Mouse (Mus musculus): ENCODE results near the gene 1700001C02Rik. TPM values are rescaled to one million over a fixed set of nuclear protein-coding genes. Genes with fewer than 3 reads are reported as not detected.

The 1700001C02Rik gene
- polyA plus RNA-seq, 1 experiment from 2014 or later: not detected

DNA sequence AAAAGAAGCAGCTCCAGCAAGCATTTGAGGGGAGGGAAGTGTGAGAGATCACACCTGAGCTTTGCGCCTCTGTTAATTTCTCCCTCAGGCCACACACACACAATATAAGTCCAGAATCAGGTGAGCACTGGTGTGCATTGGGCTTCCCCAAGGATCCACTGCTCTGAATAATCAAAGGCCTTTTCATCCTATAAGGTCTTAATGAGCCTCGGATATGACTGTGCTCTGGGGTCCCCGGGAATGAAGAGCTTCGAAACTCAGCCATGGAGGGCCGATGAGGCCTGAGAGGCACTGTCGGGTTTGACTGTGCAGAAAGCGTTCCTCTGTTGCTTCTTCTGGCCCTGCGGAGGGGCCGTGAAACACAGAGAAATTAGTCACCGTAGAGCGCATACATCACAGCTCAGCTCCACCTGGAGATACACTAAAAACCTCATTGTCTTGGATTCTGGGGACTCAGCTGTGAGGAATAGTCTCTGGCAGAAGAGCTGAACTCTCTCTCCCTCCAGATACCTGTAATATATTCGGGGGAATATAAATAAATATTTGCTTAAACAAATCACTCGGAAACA lies 21.4 kb upstream of the 1700001C02Rik start:
- no peak for DNase-seq (ENCODE audit: low spot score)
- Histone ChIP-seq H3K4me1 (ENCODE audit: control insufficient read depth, insufficient read depth, low read length) (no peaks in the 10 kb centered on the region), H3K36me3 (replicated peaks; ENCODE audit: control insufficient read depth, insufficient read depth, low read depth, low read length) (no peaks in the 10 kb centered on the region), H3K9me3 (replicated peaks; ENCODE audit: control insufficient read depth, low read length) (no peaks in the 10 kb centered on the region), H3K27me3 (ENCODE audit: control insufficient read depth, insufficient read depth, low read length) (no peaks in the 10 kb centered on the region), H3K9ac (replicated peaks; ENCODE audit: low read length) (no peak overlapping the region), H3K4me2 (ENCODE audit: low read depth, low read length) (no peak overlapping the region), H3K27ac (replicated peaks; ENCODE audit: low read depth, low read length) (no peak overlapping the region), H3K4me3 (ENCODE audit: low read depth, low read length) (no peak overlapping the region)
- WGBS: 87% methylated on average over 13 of the region's 13 CpGs
- no peak for ATAC-seq (replicated peaks; ENCODE audit: insufficient number of reproducible peaks, low FRiP score, low TSS enrichment, low read depth)

GRCm38 (mm10) chr5:30456056-30456455 lies 9.8 kb upstream of the 1700001C02Rik start:
- no peak overlapping the region for H3K9ac ChIP-seq (replicated peaks; ENCODE audit: low read length)
- no peak overlapping the region for H3K27ac ChIP-seq (replicated peaks; ENCODE audit: low read depth, low read length)
- no peak overlapping the region for H3K4me2 ChIP-seq (ENCODE audit: low read depth, low read length)
- no peaks in the 10 kb centered on the region for H3K9me3 ChIP-seq (replicated peaks; ENCODE audit: control insufficient read depth, low read length)
- ATAC-seq (replicated peaks; ENCODE audit: insufficient number of reproducible peaks, low FRiP score, low TSS enrichment, low read depth) (no peak), DNase-seq (ENCODE audit: low spot score) (peak; percentile 42)
- H3K27me3 ChIP-seq (ENCODE audit: control insufficient read depth, insufficient read depth, low read length): no peaks in the 10 kb centered on the region; the same call in 1 of the 2 replicates
- no peaks in the 10 kb centered on the region for H3K36me3 ChIP-seq (replicated peaks; ENCODE audit: control insufficient read depth, insufficient read depth, low read depth, low read length)
- H3K4me1 ChIP-seq (ENCODE audit: control insufficient read depth, insufficient read depth, low read length): peaks cover 5% of the 10 kb centered on the region; the same call in 1 of the 2 replicates
- no peak overlapping the region for H3K4me3 ChIP-seq (ENCODE audit: low read depth, low read length)
- 58% methylated on average over 6 of the region's 6 CpGs for WGBS

DNA sequence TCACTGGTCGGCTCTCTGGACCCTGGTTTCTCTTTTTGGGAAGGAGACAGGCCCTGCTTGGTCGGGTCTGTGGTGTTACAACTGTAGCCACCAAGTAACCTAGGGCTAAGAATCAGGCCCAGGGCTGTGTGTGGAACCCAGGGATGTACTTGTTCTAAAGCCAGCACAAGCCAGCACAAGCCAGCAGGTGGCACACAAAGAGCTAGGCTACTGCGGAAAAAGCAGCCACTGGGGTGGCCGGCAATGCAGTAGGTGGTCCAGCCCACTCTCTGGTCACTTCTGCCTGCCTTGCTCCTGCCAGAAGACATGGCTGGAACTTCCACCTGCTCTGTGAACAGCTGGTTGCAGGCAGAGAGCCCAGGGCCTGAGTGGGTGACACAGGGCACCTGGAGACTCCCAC lies 5.7 kb upstream of the 1700001C02Rik start:
- H3K36me3 ChIP-seq (replicated peaks; ENCODE audit: control insufficient read depth, insufficient read depth, low read depth, low read length): no peaks in the 10 kb centered on the region
- H3K9me3 ChIP-seq (replicated peaks; ENCODE audit: control insufficient read depth, low read length): no peaks in the 10 kb centered on the region
- no peak overlapping the region for H3K4me2 ChIP-seq (ENCODE audit: low read depth, low read length)
- DNase-seq (ENCODE audit: low spot score) (peak; percentile 42), ATAC-seq (replicated peaks; ENCODE audit: insufficient number of reproducible peaks, low FRiP score, low TSS enrichment, low read depth) (no peak)
- WGBS: 34% methylated on average over 4 of the region's 4 CpGs
- H3K9ac ChIP-seq (replicated peaks; ENCODE audit: low read length): no peak overlapping the region
- H3K4me1 ChIP-seq (ENCODE audit: control insufficient read depth, insufficient read depth, low read length): peaks cover 5% of the 10 kb centered on the region; the same call in 1 of the 2 replicates
- H3K27me3 ChIP-seq (ENCODE audit: control insufficient read depth, insufficient read depth, low read length): no peaks in the 10 kb centered on the region; the same call in 1 of the 2 replicates
- no peak overlapping the region for H3K4me3 ChIP-seq (ENCODE audit: low read depth, low read length)
- H3K27ac ChIP-seq (replicated peaks; ENCODE audit: low read depth, low read length): no peak overlapping the region

- Histone ChIP-seq H3K4me3 (ENCODE audit: low read depth, low read length) (no peak within 1 kb of the TSS), H3K36me3 (replicated peaks; ENCODE audit: control insufficient read depth, insufficient read depth, low read depth, low read length) (no peaks in the 10 kb centered on the region), H3K4me1 (ENCODE audit: control insufficient read depth, insufficient read depth, low read length) (peaks cover 8% of the 10 kb centered on the region), H3K9ac (replicated peaks; ENCODE audit: low read length) (no peak within 1 kb of the TSS), H3K4me2 (ENCODE audit: low read depth, low read length) (no peak within 1 kb of the TSS), H3K9me3 (replicated peaks; ENCODE audit: control insufficient read depth, low read length) (no peaks in the 10 kb centered on the region), H3K27me3 (ENCODE audit: control insufficient read depth, insufficient read depth, low read length) (peaks cover 8% of the 10 kb centered on the region), H3K27ac (replicated peaks; ENCODE audit: low read depth, low read length) (no peak within 1 kb of the TSS)
- 39% methylated on average over 12 of the region's 12 CpGs for WGBS
- no peak for ATAC-seq (replicated peaks; ENCODE audit: insufficient number of reproducible peaks, low FRiP score, low TSS enrichment, low read depth)
- DNase-seq (ENCODE audit: low spot score): peak; percentile 40
Observed at GRCm38 (mm10) chr5:30461821-30462220, 4.0 kb upstream of the 1700001C02Rik start, which contains the start of gene Otof. TSS of gene Otof (minus strand) at chr5:30461932.

DNA sequence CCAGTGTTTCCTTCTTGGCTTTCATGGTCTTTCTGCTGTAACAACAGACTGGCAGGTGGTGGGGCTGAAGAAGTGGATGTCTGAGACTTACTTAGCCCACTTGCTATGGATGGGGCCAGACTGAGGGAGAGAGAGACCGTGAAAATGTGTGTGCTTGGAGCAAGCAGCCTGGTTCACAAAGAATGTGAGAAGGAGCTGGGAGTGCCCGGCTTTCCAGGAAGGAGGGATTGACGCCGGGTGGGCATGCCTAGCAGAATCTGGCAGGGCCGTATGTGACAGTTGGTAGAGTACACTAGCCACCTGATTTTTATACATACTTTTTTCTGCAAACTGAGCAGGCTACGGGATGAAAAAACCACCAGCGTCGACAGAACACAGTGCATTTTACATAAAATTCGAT lies 468 bp downstream of the 1700001C02Rik start:
- WGBS: 35% methylated on average over 9 of the region's 9 CpGs
- peaks cover 3% of the 10 kb centered on the region; the same call in 1 of the 2 replicates for H3K4me1 ChIP-seq (ENCODE audit: control insufficient read depth, insufficient read depth, low read length)
- no peaks in the 10 kb centered on the region for H3K9me3 ChIP-seq (replicated peaks; ENCODE audit: control insufficient read depth, low read length)
- DNase-seq (ENCODE audit: low spot score): no peak
- H3K27me3 ChIP-seq (ENCODE audit: control insufficient read depth, insufficient read depth, low read length): peaks cover 8% of the 10 kb centered on the region
- no peaks in the 10 kb centered on the region for H3K36me3 ChIP-seq (replicated peaks; ENCODE audit: control insufficient read depth, insufficient read depth, low read depth, low read length)
- H3K4me2 ChIP-seq (ENCODE audit: low read depth, low read length): peak overlapping the region; percentile 44
- H3K9ac ChIP-seq (replicated peaks; ENCODE audit: low read length): no peak overlapping the region
- no peak for ATAC-seq (replicated peaks; ENCODE audit: insufficient number of reproducible peaks, low FRiP score, low TSS enrichment, low read depth)
- H3K4me3 ChIP-seq (ENCODE audit: low read depth, low read length): no peak overlapping the region
- no peak overlapping the region for H3K27ac ChIP-seq (replicated peaks; ENCODE audit: low read depth, low read length)

DNA sequence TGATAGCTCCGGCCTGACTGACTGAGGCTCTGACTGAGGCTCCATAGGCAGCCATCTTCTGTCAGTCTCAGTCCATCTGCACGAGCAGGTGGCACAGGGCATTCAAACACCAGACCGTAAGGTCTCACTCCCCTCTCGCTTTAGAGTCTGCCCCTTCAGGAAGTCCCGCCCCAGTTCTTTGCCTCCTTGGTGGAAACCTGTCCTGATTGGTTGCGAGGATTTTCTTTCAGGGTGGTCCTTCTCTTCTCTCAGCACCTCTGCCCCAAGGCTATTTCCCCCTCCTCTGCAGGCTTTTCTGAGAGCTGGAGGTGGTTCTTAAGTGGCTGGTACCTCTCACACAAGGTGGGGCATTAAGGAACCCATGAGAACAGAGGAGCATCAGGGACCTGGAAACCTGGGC lies 4.6 kb downstream of the 1700001C02Rik start:
- no peak overlapping the region for H3K4me3 ChIP-seq (ENCODE audit: low read depth, low read length)
- H3K36me3 ChIP-seq (replicated peaks; ENCODE audit: control insufficient read depth, insufficient read depth, low read depth, low read length): no peaks in the 10 kb centered on the region
- H3K27me3 ChIP-seq (ENCODE audit: control insufficient read depth, insufficient read depth, low read length): peaks cover 6% of the 10 kb centered on the region
- no peak overlapping the region for H3K27ac ChIP-seq (replicated peaks; ENCODE audit: low read depth, low read length)
- no peak overlapping the region for H3K4me2 ChIP-seq (ENCODE audit: low read depth, low read length)
- peaks cover 3% of the 10 kb centered on the region; the same call in 1 of the 2 replicates for H3K4me1 ChIP-seq (ENCODE audit: control insufficient read depth, insufficient read depth, low read length)
- no peak for ATAC-seq (replicated peaks; ENCODE audit: insufficient number of reproducible peaks, low FRiP score, low TSS enrichment, low read depth)
- no peak overlapping the region for H3K9ac ChIP-seq (replicated peaks; ENCODE audit: low read length)
- WGBS: 40% methylated on average over 6 of the region's 6 CpGs
- H3K9me3 ChIP-seq (replicated peaks; ENCODE audit: control insufficient read depth, low read length): no peaks in the 10 kb centered on the region
- DNase-seq (ENCODE audit: low spot score): peak; percentile 30

DNA sequence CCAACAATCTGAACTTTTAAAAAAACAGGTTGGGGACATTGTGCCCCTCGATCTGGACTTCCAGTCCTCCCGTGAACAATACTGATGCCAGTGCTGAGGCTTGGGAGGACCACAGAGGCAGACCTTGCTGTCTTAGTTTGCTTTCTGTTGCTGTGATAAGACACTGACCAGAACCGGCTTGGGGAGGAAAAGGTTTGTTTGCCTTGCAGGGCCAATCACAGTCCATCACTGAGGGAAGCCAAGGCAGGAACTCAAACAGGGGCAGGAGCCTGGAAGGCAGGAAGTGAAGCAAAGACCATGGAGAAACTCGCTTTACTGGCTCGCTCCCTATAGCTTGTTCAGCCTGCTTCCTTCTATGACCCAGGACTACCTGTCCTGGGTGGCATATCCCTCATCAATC lies 6.3 kb downstream of the 1700001C02Rik start:
- DNase-seq (ENCODE audit: low spot score) (no peak), ATAC-seq (replicated peaks; ENCODE audit: insufficient number of reproducible peaks, low FRiP score, low TSS enrichment, low read depth) (no peak)
- no peak overlapping the region for H3K4me3 ChIP-seq (ENCODE audit: low read depth, low read length)
- H3K4me1 ChIP-seq (ENCODE audit: control insufficient read depth, insufficient read depth, low read length): no peaks in the 10 kb centered on the region
- 74% methylated on average over 5 of the region's 5 CpGs for WGBS
- H3K9me3 ChIP-seq (replicated peaks; ENCODE audit: control insufficient read depth, low read length): no peaks in the 10 kb centered on the region
- no peak overlapping the region for H3K9ac ChIP-seq (replicated peaks; ENCODE audit: low read length)
- no peak overlapping the region for H3K4me2 ChIP-seq (ENCODE audit: low read depth, low read length)
- H3K27ac ChIP-seq (replicated peaks; ENCODE audit: low read depth, low read length): no peak overlapping the region
- H3K27me3 ChIP-seq (ENCODE audit: control insufficient read depth, insufficient read depth, low read length): no peaks in the 10 kb centered on the region
- no peaks in the 10 kb centered on the region for H3K36me3 ChIP-seq (replicated peaks; ENCODE audit: control insufficient read depth, insufficient read depth, low read depth, low read length)

GRCm38 (mm10) chr5:30476534-30476933 lies 10.7 kb downstream of the 1700001C02Rik start:
- 41% methylated on average over 10 of the region's 10 CpGs for WGBS
- Histone ChIP-seq H3K4me1 (ENCODE audit: control insufficient read depth, insufficient read depth, low read length) (no peaks in the 10 kb centered on the region), H3K4me2 (ENCODE audit: low read depth, low read length) (no peak overlapping the region), H3K36me3 (replicated peaks; ENCODE audit: control insufficient read depth, insufficient read depth, low read depth, low read length) (no peaks in the 10 kb centered on the region), H3K27me3 (ENCODE audit: control insufficient read depth, insufficient read depth, low read length) (no peaks in the 10 kb centered on the region), H3K27ac (replicated peaks; ENCODE audit: low read depth, low read length) (no peak overlapping the region), H3K9ac (replicated peaks; ENCODE audit: low read length) (no peak overlapping the region), H3K4me3 (ENCODE audit: low read depth, low read length) (no peak overlapping the region), H3K9me3 (replicated peaks; ENCODE audit: control insufficient read depth, low read length) (no peaks in the 10 kb centered on the region)
- ATAC-seq (replicated peaks; ENCODE audit: insufficient number of reproducible peaks, low FRiP score, low TSS enrichment, low read depth): no peak
- peak; percentile 65 for DNase-seq (ENCODE audit: low spot score)
